Mouse (Mus musculus) intestine, postnatal 0 days (tissue): ENCODE measurements around the gene Mmp19. TPM values are rescaled to one million over a fixed set of nuclear protein-coding genes. Genes with fewer than 3 reads are reported as not detected.
A peak's percentile ranks its signal among the peaks of the same experiment; 100 is the strongest.

ENCODE experiments used
- ATAC-seq: fragments of 200-750 bp; cut with Nextera tagmentation; 2 replicates; pipeline ENCODE4 v1.8.0; 2017; ENCODE audit warnings: mild to moderate bottlenecking, moderate TSS enrichment, moderate library complexity
- H3K27ac ChIP-seq: fragments of 300-500 bp; sonication (generic); 2 replicates; pipeline ENCODE4 v1.5.1; 2014; ENCODE audit warnings: mild to moderate bottlenecking, low read depth, low read length, moderate library complexity
- H3K27me3 ChIP-seq: fragments of 300-500 bp; sonication (generic); replicated peaks from 2 replicates; pipeline ENCODE4 v1.6.1; 2014; ENCODE audit warnings: low read length, mixed read lengths; ENCODE audit not compliant: control insufficient read depth, insufficient read depth
- H3K36me3 ChIP-seq: fragments of 300-500 bp; sonication (generic); 2 replicates; pipeline ENCODE4 v1.6.1; 2014; ENCODE audit warnings: mild to moderate bottlenecking, moderate library complexity; ENCODE audit not compliant: control insufficient read depth, insufficient read depth
- H3K4me1 ChIP-seq: fragments of 300-500 bp; sonication (generic); replicated peaks from 2 replicates; pipeline ENCODE4 v1.6.1; 2014; ENCODE audit warnings: antibody characterized with exemption, low read length, mixed read lengths; ENCODE audit not compliant: control insufficient read depth, insufficient read depth
- H3K4me2 ChIP-seq: fragments of 300-500 bp; sonication (generic); replicated peaks from 2 replicates; pipeline ENCODE4 v1.6.1; 2014; ENCODE audit warnings: low read depth, mild to moderate bottlenecking, moderate library complexity
- H3K4me3 ChIP-seq: fragments of 300-500 bp; sonication (generic); 2 replicates; pipeline ENCODE4 v1.5.1; 2014; ENCODE audit warnings: low read depth, low read length
- H3K9ac ChIP-seq: fragments of 300-500 bp; sonication (generic); 2 replicates; pipeline ENCODE4 v1.6.1; 2014; ENCODE audit warnings: mild to moderate bottlenecking, low read depth, low read length
- H3K9me3 ChIP-seq: fragments of 300-500 bp; sonication (generic); 2 replicates; pipeline ENCODE4 v1.6.1; 2016; ENCODE audit warnings: mixed run types; ENCODE audit not compliant: control insufficient read depth
- CTCF ChIP-seq: sonication (generic); IDR thresholded peaks from 2 replicates; pipeline ENCODE4 v1.5.1; 2016; ENCODE audit warnings: low read depth, mild to moderate bottlenecking, control low read depth, antibody characterized with exemption, moderate library complexity
- WGBS: fragments of 180-500 bp; shearing (Covaris S2); extraction: QIAGEN DNeasy Blood & Tissue Kit; methylation state at CpG from one replicate; pipeline ENCODE4 v1.1.7; 2014; 5-methylcytosine and 5-hydroxymethylcytosine counted together
- polyA plus RNA-seq: library from polyadenylated mRNA; unstranded; fragments of >200 nt; fragmentation: Nextera tagmentation; extraction: Ambion mirVana; gene quantifications from 2 replicates; pipeline ENCODE4 v1.2.1, GENCODE M21; 2015

Gene Mmp19
- polyA plus RNA-seq, 1 experiment from 2014 or later = 1.4 TPM

DNA sequence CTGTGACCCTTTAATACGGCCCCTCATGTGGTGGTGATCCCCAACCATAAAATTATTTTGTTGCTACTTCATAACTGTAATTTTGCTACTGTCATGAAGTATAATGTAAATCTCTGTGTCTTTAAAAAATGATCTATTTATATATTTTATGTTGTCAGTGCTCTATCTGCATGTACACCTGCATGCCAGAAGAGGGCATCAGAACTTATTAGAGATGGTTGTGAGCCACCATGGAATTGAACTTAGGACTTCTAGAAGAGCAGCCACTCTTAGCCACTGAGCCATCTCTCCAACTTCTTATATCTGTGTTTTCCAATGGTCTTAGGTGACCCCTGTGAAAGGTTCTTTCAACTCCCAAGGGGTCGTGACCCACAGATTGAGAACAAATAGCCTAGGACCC lies 17.8 kb upstream of the Mmp19 start:
- Histone ChIP-seq H3K27me3 (no peaks in the 10 kb centered on the region), H3K27ac (no peak overlapping the region), H3K36me3 (peaks cover 3% of the 10 kb centered on the region; the same call in 1 of the 2 replicates), H3K4me1 (no peaks in the 10 kb centered on the region), H3K4me2 (no peak overlapping the region), H3K9ac (no peak overlapping the region), H3K9me3 (no peaks in the 10 kb centered on the region), H3K4me3 (no peak overlapping the region)
- TF ChIP-seq CTCF = peak; percentile 56
- no peak for ATAC-seq
- 78% methylated on average over 2 of the region's 2 CpGs for WGBS

DNA sequence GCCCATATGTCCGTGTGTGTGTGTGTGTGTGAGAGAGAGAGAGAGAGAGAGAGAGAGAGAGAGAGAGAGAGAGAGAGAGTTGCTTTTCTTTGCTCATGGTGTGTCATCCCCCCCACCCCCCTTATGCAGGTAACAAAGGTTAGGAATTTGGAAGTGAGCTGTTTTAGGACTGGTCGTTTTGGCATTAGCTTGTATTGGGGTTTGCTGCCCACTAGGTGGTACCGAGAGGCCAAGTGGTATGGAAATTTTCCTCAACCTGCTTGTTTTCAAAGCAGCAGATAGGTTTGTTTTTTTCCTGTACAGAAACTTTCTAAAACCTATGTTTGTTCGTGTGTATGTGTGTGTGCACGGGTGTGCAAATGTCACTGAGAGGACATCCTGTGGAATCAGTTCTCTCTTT lies 17.0 kb upstream of the Mmp19 start:
- H3K4me1 ChIP-seq = no peaks in the 10 kb centered on the region
- no peak overlapping the region for H3K9ac ChIP-seq

DNA sequence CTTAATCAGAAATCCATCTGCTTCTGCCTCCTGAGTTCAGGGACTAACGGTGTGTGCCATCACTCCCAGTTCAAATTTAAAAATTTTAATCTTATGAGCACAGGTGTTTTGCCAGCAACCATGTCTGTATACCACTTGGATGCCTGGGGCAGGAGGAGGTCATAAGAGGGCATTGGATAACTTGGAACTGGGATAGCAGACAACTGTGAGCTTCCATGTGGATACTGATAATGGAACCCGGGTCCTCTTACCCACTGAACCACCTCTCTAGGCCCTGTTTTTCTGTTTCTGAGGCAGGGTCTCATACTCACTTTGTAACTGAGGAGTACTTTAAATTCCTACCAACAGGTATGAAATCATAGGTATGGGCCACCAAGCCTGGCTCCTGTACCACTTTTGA lies 12.3 kb upstream of the Mmp19 start:
- Histone ChIP-seq H3K27ac (peak overlapping the region; percentile 72; the same call in 1 of the 2 replicates), H3K9me3 (no peaks in the 10 kb centered on the region)
- no peak for ATAC-seq

More for the DNA sequence above, 17.0 kb upstream of the Mmp19 start:
- peak; percentile 58 for TF ChIP-seq CTCF
- Histone ChIP-seq H3K4me3 (no peak overlapping the region), H3K9me3 (no peaks in the 10 kb centered on the region), H3K27me3 (no peaks in the 10 kb centered on the region), H3K36me3 (no peaks in the 10 kb centered on the region), H3K27ac (no peak overlapping the region), H3K4me2 (no peak overlapping the region)
- 28% methylated on average over 5 of the region's 5 CpGs for WGBS
- no peak for ATAC-seq

DNA sequence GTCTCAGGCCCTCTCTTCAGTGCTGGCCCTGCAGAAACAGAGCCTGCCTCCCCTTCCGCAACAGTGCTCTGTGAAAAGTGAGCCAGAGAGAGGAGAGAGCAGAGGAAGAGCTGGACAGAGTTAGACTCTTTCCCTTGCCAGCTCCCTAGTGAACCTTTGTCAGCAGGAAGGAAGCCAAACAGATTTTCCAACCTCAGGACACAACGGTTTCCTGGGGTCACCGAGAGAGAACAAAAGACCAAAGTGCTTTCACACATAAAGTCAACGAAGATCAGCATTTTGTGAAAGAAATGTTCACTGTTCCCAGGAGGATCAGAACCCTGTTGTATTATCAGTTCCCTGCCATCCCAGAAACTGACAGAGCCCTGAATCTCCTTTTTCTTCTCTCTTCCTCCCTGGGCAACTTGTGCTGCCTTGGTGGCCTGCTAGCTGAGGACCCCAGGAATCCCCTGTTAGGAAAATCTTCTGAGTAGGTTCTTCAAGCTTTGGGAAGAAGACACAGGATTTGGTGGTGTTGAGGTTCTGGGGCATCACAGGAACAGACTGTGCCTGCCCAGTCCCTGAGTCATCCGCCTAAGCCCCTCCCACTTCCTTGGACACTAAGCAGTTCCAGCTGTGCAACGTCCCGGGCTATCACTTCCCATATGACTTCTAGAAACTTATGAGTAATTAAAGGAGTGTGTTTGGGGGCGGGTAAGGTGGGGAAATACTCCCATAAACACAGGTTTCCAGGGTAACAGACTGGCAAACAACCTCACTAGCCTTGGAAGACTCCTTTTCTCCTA lies 11.5 kb upstream of the Mmp19 start:
- peak overlapping the region; percentile 72; the same call in 1 of the 2 replicates for H3K27ac ChIP-seq
- H3K4me2 ChIP-seq = 0 out of 2 replicates have a peak overlapping the region, but pooled peaks have one; percentile 11
- 24% methylated on average over 8 of the region's 8 CpGs for WGBS

More for the DNA sequence above, 12.3 kb upstream of the Mmp19 start:
- no peaks in the 10 kb centered on the region for H3K4me1 ChIP-seq
- H3K9ac ChIP-seq = no peak overlapping the region
- H3K36me3 ChIP-seq = no peaks in the 10 kb centered on the region
- TF ChIP-seq CTCF = no peak
- no peaks in the 10 kb centered on the region for H3K27me3 ChIP-seq
- H3K4me3 ChIP-seq = no peak overlapping the region
- WGBS = 93% methylated on average over 2 of the region's 2 CpGs
- H3K4me2 ChIP-seq = no peak overlapping the region

DNA sequence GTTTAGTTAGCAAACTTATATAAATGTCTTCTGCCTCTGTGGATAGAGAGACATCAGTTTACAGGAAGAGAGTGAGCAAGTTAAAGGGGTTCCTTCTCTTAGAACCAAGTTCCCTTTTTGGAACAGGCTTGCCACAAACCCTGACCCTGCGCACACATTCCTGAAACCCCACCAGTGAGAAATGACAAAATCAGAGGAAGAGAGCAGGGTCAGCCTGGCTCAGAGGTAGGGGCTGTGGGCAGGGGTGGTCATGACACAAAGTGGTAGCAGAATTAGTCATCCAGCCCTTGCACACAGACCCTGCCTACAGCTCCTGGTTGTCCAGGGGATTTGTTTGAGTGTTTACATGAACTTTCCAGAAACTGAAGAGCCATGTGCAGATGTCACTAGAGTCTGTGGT lies 10.5 kb upstream of the Mmp19 start:
- no peaks in the 10 kb centered on the region for H3K27me3 ChIP-seq
- H3K4me3 ChIP-seq = no peak overlapping the region
- no peak overlapping the region for H3K27ac ChIP-seq
- TF ChIP-seq CTCF = no peak
- no peak overlapping the region for H3K9ac ChIP-seq
- no peak for ATAC-seq
- no peak overlapping the region for H3K4me2 ChIP-seq
- H3K4me1 ChIP-seq = no peaks in the 10 kb centered on the region
- H3K9me3 ChIP-seq = no peaks in the 10 kb centered on the region
- no peaks in the 10 kb centered on the region for H3K36me3 ChIP-seq
- 92% methylated on average over 1 of the region's 1 CpGs for WGBS

More for the DNA sequence above, 11.5 kb upstream of the Mmp19 start:
- Histone ChIP-seq H3K4me3 (no peak overlapping the region), H3K27me3 (no peaks in the 10 kb centered on the region), H3K9me3 (no peaks in the 10 kb centered on the region), H3K4me1 (no peaks in the 10 kb centered on the region), H3K36me3 (no peaks in the 10 kb centered on the region), H3K9ac (no peak overlapping the region)
- TF ChIP-seq CTCF = no peak
- ATAC-seq = peak; percentile 87

DNA sequence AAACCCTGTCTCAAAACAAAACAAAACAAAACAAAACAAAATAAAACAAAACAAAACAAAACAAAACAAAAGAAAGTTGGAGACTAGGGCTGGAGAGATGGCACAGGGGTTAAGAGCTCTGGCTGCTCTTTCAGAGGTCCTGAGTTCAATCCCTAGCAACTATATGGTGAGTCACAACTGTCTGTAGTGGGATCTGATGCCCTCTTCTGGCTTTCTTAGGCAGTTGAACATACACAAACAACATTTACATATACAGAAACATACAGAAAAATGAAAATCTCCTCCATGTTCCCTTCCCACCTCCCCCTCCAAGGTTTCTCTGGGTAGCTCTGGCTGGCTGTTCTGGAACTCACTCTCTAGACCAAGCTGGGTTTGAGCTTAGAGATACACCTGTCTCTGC lies 1.3 kb downstream of the Mmp19 start:
- no peak for ATAC-seq
- TF ChIP-seq CTCF = 0 out of 2 replicates have a peak, but pooled peaks have one; percentile 20
- H3K9me3 ChIP-seq = no peaks in the 10 kb centered on the region
- H3K9ac ChIP-seq = no peak overlapping the region
- H3K27ac ChIP-seq = no peak overlapping the region
- no peaks in the 10 kb centered on the region for H3K4me1 ChIP-seq
- H3K36me3 ChIP-seq = no peaks in the 10 kb centered on the region
- no peak overlapping the region for H3K4me3 ChIP-seq
- no peaks in the 10 kb centered on the region for H3K27me3 ChIP-seq
- H3K4me2 ChIP-seq = no peak overlapping the region
